Mouse (Mus musculus) liver, embryonic 13.5 days (tissue): ENCODE results near the gene Tnpo3. TPM values are rescaled to one million over a fixed set of nuclear protein-coding genes. Genes with fewer than 3 reads are reported as not detected.

Experiments
- ATAC-seq: fragments of 200-750 bp; cut with Nextera tagmentation; 2 replicates; pipeline ENCODE4 v1.8.0; 2017; ENCODE audit warnings: low read depth, mild to moderate bottlenecking, moderate number of reproducible peaks, moderate library complexity
- DNase-seq: peaks from one replicate; pipeline ENCODE4 v3.0.0; 2022
- H3K27ac ChIP-seq: fragments of 300-500 bp; sonication (generic); 2 replicates; pipeline ENCODE4 v1.5.1; 2015; ENCODE audit warnings: moderate library complexity, mild to moderate bottlenecking, inconsistent platforms
- H3K27me3 ChIP-seq: fragments of 300-500 bp; sonication (generic); 2 replicates; pipeline ENCODE4 v1.6.1; 2015; ENCODE audit warnings: mild to moderate bottlenecking, inconsistent platforms
- H3K36me3 ChIP-seq: fragments of 300-500 bp; sonication (generic); 2 replicates; pipeline ENCODE4 v1.6.1; 2015; ENCODE audit warnings: mild to moderate bottlenecking, inconsistent platforms
- H3K4me1 ChIP-seq: fragments of 300-500 bp; sonication (generic); replicated peaks from 2 replicates; pipeline ENCODE4 v1.6.1; 2015; ENCODE audit warnings: inconsistent platforms
- H3K4me2 ChIP-seq: fragments of 300-500 bp; sonication (generic); 2 replicates; pipeline ENCODE4 v1.6.1; 2015; ENCODE audit warnings: inconsistent platforms, mild to moderate bottlenecking, moderate library complexity
- H3K4me3 ChIP-seq: fragments of 300-500 bp; sonication (generic); replicated peaks from 2 replicates; pipeline ENCODE4 v1.5.1; 2015; ENCODE audit warnings: mild to moderate bottlenecking, inconsistent platforms
- H3K9ac ChIP-seq: fragments of 300-500 bp; sonication (generic); 2 replicates; pipeline ENCODE4 v1.6.1; 2015; ENCODE audit warnings: mild to moderate bottlenecking, inconsistent platforms
- H3K9me3 ChIP-seq: fragments of 300-500 bp; sonication (generic); replicated peaks from 2 replicates; pipeline ENCODE4 v1.6.1; 2016; ENCODE audit warnings: inconsistent platforms
- WGBS: fragments of 180-500 bp; shearing (Covaris S2); methylation state at CpG from one replicate; pipeline ENCODE4 v1.1.7; 2015; ENCODE audit not compliant: insufficient replicate concordance; 5-methylcytosine and 5-hydroxymethylcytosine counted together
- polyA plus RNA-seq: library from polyadenylated mRNA; unstranded; fragments of >200 nt; fragmentation: Nextera tagmentation; extraction: Ambion mirVana; gene quantifications from 2 replicates; pipeline ENCODE4 v1.2.1, GENCODE M21; 2015

Tnpo3 gene
- polyA plus RNA-seq, 1 experiment from 2014 or later, result 38.2 TPM

GRCm38 (mm10) chr6:29636322-29637092 lies 26.8 kb upstream of the Tnpo3 start:
- no peak for DNase-seq
- no peak overlapping the region for H3K9ac ChIP-seq
- H3K4me2 ChIP-seq, result no peak overlapping the region
- peaks cover 37% of the 10 kb centered on the region for H3K27me3 ChIP-seq
- no peaks in the 10 kb centered on the region for H3K4me1 ChIP-seq
- 63% methylated on average over 4 of the region's 4 CpGs for WGBS
- ATAC-seq, result no peak
- H3K27ac ChIP-seq, result no peak overlapping the region
- H3K4me3 ChIP-seq, result no peak overlapping the region
- H3K36me3 ChIP-seq, result no peaks in the 10 kb centered on the region
- no peaks in the 10 kb centered on the region for H3K9me3 ChIP-seq

GRCm38 (mm10) chr6:29634537-29634936 lies 24.9 kb upstream of the Tnpo3 start:
- Histone ChIP-seq H3K4me2 (no peak overlapping the region), H3K4me3 (no peak overlapping the region), H3K4me1 (no peaks in the 10 kb centered on the region), H3K27me3 (peaks cover 40% of the 10 kb centered on the region), H3K9me3 (no peaks in the 10 kb centered on the region), H3K9ac (no peak overlapping the region), H3K36me3 (no peaks in the 10 kb centered on the region), H3K27ac (no peak overlapping the region)
- no peak for DNase-seq
- ATAC-seq, result no peak
- WGBS, result 85% methylated on average over 1 of the region's 1 CpGs

GRCm38 (mm10) chr6:29632552-29633292 lies 23.0 kb upstream of the Tnpo3 start:
- Histone ChIP-seq H3K27me3 (peaks cover 30% of the 10 kb centered on the region), H3K4me1 (no peaks in the 10 kb centered on the region), H3K36me3 (no peaks in the 10 kb centered on the region), H3K4me2 (no peak overlapping the region), H3K9ac (no peak overlapping the region), H3K27ac (no peak overlapping the region), H3K9me3 (0 out of 2 replicates have a peak, but pooled peaks cover 3% of the 10 kb centered on the region), H3K4me3 (no peak overlapping the region)
- ATAC-seq (no peak), DNase-seq (no peak)
- 36% methylated on average over 12 of the region's 12 CpGs for WGBS

- 24% methylated on average over 10 of the region's 10 CpGs for WGBS
- Histone ChIP-seq H3K4me3 (no peak overlapping the region), H3K27ac (no peak overlapping the region), H3K27me3 (peaks cover 30% of the 10 kb centered on the region), H3K36me3 (no peaks in the 10 kb centered on the region), H3K4me1 (no peaks in the 10 kb centered on the region), H3K9ac (no peak overlapping the region), H3K4me2 (no peak overlapping the region), H3K9me3 (0 out of 2 replicates have a peak, but pooled peaks cover 3% of the 10 kb centered on the region)
- no peak for ATAC-seq
- no peak for DNase-seq
Observed at GRCm38 (mm10) chr6:29631751-29632551, 22.3 kb upstream of the Tnpo3 start.

GRCm38 (mm10) chr6:29630216-29630615 lies 20.5 kb upstream of the Tnpo3 start:
- whole genome bisulfite sequencing, result 55% methylated on average over 1 of the region's 1 CpGs
- Histone ChIP-seq H3K9ac (no peak overlapping the region), H3K4me2 (no peak overlapping the region), H3K27ac (no peak overlapping the region), H3K4me3 (no peak overlapping the region), H3K36me3 (no peaks in the 10 kb centered on the region), H3K9me3 (0 out of 2 replicates have a peak, but pooled peaks cover 3% of the 10 kb centered on the region), H3K4me1 (no peaks in the 10 kb centered on the region), H3K27me3 (peaks cover 30% of the 10 kb centered on the region)
- DNase-seq, result no peak
- ATAC-seq, result no peak

- Histone ChIP-seq H3K4me2 (no peak overlapping the region), H3K9ac (no peak overlapping the region), H3K4me1 (no peaks in the 10 kb centered on the region), H3K4me3 (no peak overlapping the region), H3K36me3 (no peaks in the 10 kb centered on the region), H3K9me3 (0 out of 2 replicates have a peak, but pooled peaks cover 3% of the 10 kb centered on the region), H3K27me3 (peaks cover 22% of the 10 kb centered on the region), H3K27ac (no peak overlapping the region)
- ATAC-seq (no peak), DNase-seq (no peak)
- 59% methylated on average over 2 of the region's 2 CpGs for WGBS
Observed at GRCm38 (mm10) chr6:29627756-29628155, 18.1 kb upstream of the Tnpo3 start.

- no peak overlapping the region for H3K27ac ChIP-seq
- no peak overlapping the region for H3K9ac ChIP-seq
- H3K9me3 ChIP-seq, result no peaks in the 10 kb centered on the region
- H3K4me3 ChIP-seq, result no peak overlapping the region
- no peak overlapping the region for H3K4me2 ChIP-seq
- no peaks in the 10 kb centered on the region for H3K4me1 ChIP-seq
- H3K27me3 ChIP-seq, result peaks cover 5% of the 10 kb centered on the region; the same call in 1 of the 2 replicates
- no peak for ATAC-seq
- no peak for DNase-seq
- no peaks in the 10 kb centered on the region for H3K36me3 ChIP-seq
- 62% methylated on average over 2 of the region's 2 CpGs for WGBS
Observed at GRCm38 (mm10) chr6:29623857-29624256, 14.2 kb upstream of the Tnpo3 start.

GRCm38 (mm10) chr6:29622273-29622672 lies 12.6 kb upstream of the Tnpo3 start:
- 33% methylated on average over 6 of the region's 6 CpGs for WGBS

GRCm38 (mm10) chr6:29620840-29621543 lies 11.3 kb upstream of the Tnpo3 start:
- H3K27ac ChIP-seq, result no peak overlapping the region
- DNase-seq, result no peak
- H3K4me3 ChIP-seq, result no peak overlapping the region
- 39% methylated on average over 17 of the region's 17 CpGs for WGBS
- H3K4me2 ChIP-seq, result peak overlapping the region; percentile 33
- H3K36me3 ChIP-seq, result no peaks in the 10 kb centered on the region
- no peak overlapping the region for H3K9ac ChIP-seq
- peaks cover 23% of the 10 kb centered on the region for H3K27me3 ChIP-seq
- H3K9me3 ChIP-seq, result no peaks in the 10 kb centered on the region
- H3K4me1 ChIP-seq, result no peaks in the 10 kb centered on the region
- no peak for ATAC-seq

More at GRCm38 (mm10) chr6:29622273-29622672, 12.6 kb upstream of the Tnpo3 start:
- Histone ChIP-seq H3K27ac (no peak overlapping the region), H3K9ac (no peak overlapping the region), H3K27me3 (peaks cover 14% of the 10 kb centered on the region), H3K4me1 (no peaks in the 10 kb centered on the region), H3K4me3 (no peak overlapping the region), H3K36me3 (no peaks in the 10 kb centered on the region), H3K4me2 (no peak overlapping the region), H3K9me3 (no peaks in the 10 kb centered on the region)
- no peak for ATAC-seq
- DNase-seq, result no peak

- H3K4me3 ChIP-seq, result no peak overlapping the region
- no peaks in the 10 kb centered on the region for H3K9me3 ChIP-seq
- peaks cover 23% of the 10 kb centered on the region for H3K27me3 ChIP-seq
- no peak overlapping the region for H3K9ac ChIP-seq
- no peaks in the 10 kb centered on the region for H3K4me1 ChIP-seq
- no peak overlapping the region for H3K27ac ChIP-seq
- DNase-seq (no peak), ATAC-seq (no peak)
- no peak overlapping the region for H3K4me2 ChIP-seq
- no peaks in the 10 kb centered on the region for H3K36me3 ChIP-seq
- 22% methylated on average over 3 of the region's 3 CpGs for WGBS
Observed at GRCm38 (mm10) chr6:29620176-29620575, 10.5 kb upstream of the Tnpo3 start.
